Mouse (Mus musculus) CD4-positive, CD25-positive, alpha-beta regulatory T cell, adult 2 months (primary cell): ENCODE results near the gene Slc38a6.

ENCODE experiments used
- DNase-seq: peaks from one replicate; pipeline ENCODE4 v3.0.0-alpha.2; 2012; ENCODE audit warnings: low read depth, low spot score

Slc38a6 gene

GRCm38 (mm10) chr12:73324180-73324586 is 37.6 kb downstream of the Slc38a6 start:
- no peak for DNase-seq

- peak; percentile 21 for DNase-seq
Observed at GRCm38 (mm10) chr12:73324742-73325141, 38.2 kb downstream of the Slc38a6 start.

- DNase-seq: no peak
Observed at GRCm38 (mm10) chr12:73325181-73325580, 38.6 kb downstream of the Slc38a6 start.

- DNase-seq: peak; percentile 24
Observed at GRCm38 (mm10) chr12:73325617-73326016, 39.0 kb downstream of the Slc38a6 start.

- DNase-seq: peak; percentile 20
Observed at GRCm38 (mm10) chr12:73327381-73327780, 40.8 kb downstream of the Slc38a6 start.

- DNase-seq: no peak
Observed at GRCm38 (mm10) chr12:73328448-73329167, 42.0 kb downstream of the Slc38a6 start.

- DNase-seq: no peak
Observed at GRCm38 (mm10) chr12:73330236-73330635, 43.7 kb downstream of the Slc38a6 start.

- no peak for DNase-seq
Observed at GRCm38 (mm10) chr12:73332701-73333100, 46.1 kb downstream of the Slc38a6 start.

- no peak for DNase-seq
Observed at GRCm38 (mm10) chr12:73334051-73334551, 47.5 kb downstream of the Slc38a6 start.

GRCm38 (mm10) chr12:73337127-73337526 is 50.5 kb downstream of the Slc38a6 start:
- no peak for DNase-seq

- no peak for DNase-seq
Observed at GRCm38 (mm10) chr12:73340642-73341293, 54.2 kb downstream of the Slc38a6 start.

- peak; percentile 39 for DNase-seq
Observed at GRCm38 (mm10) chr12:73341703-73342663, 55.4 kb downstream of the Slc38a6 start.

- DNase-seq: no peak
Observed at GRCm38 (mm10) chr12:73344300-73344699, 57.7 kb downstream of the Slc38a6 start.

- no peak for DNase-seq
Observed at GRCm38 (mm10) chr12:73345157-73345556, 58.6 kb downstream of the Slc38a6 start.

- DNase-seq: no peak
Observed at GRCm38 (mm10) chr12:73347202-73347601, 60.6 kb downstream of the Slc38a6 start.

GRCm38 (mm10) chr12:73350466-73350865 is 63.9 kb downstream of the Slc38a6 start:
- DNase-seq: no peak

- DNase-seq: no peak
Observed at GRCm38 (mm10) chr12:73350982-73351381, 64.4 kb downstream of the Slc38a6 start.

- DNase-seq: no peak
Observed at GRCm38 (mm10) chr12:73351746-73352145, 65.2 kb downstream of the Slc38a6 start.

GRCm38 (mm10) chr12:73353362-73353761 is 66.8 kb downstream of the Slc38a6 start:
- DNase-seq: no peak

GRCm38 (mm10) chr12:73354521-73354920 is 67.9 kb downstream of the Slc38a6 start:
- DNase-seq: no peak

GRCm38 (mm10) chr12:73355084-73355775 is 68.7 kb downstream of the Slc38a6 start:
- no peak for DNase-seq
